15 mouse cellular contexts compared by ENCODE assay signal in the genomic region with DNA sequence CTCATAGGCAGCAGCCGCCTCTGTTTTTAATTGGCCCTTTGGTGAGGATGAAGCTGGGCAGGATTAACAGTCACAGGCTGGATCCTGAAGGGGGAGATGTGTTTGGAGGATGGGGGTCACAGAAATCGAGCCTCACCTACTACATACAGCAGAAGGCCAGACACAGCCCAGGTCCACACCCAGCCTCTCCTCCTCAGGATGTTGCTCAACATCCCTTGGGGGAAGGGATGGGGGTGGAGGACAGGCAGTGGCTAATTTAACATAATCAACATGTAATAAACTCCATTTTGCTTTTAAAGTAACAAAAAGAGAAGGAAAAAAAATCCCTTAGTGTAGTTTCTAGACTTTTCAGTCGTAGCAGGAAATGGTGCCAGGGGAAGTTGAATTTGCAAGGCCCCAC.
DNase-seq lines count a peak whose midpoint lies in the region; ATAC-seq lines count a peak whose summit lies in the region.
"Had no signal": no experiment of that assay in that cellular context is flagged by ENCODE, and none has a peak within 500 bp of the region (broad histone marks: within the 10 kb centered on the region; RNA-seq: fewer than 3 reads in every experiment).

No protein-coding gene starts in this region.

- no peak for ATAC-seq in heart, embryonic 11.5 days (replicated peaks; ENCODE audit: insufficient number of reproducible peaks, low FRiP score, low TSS enrichment)
- ATAC-seq in intestine, embryonic 15.5 days: no peak
- ATAC-seq: forebrain, embryonic 13.5 days; midbrain, embryonic 16.5 days had no signal

- no peaks in the 10 kb centered on the region for H3K27me3 ChIP-seq in heart, embryonic 11.5 days (ENCODE audit: control insufficient read depth, insufficient read depth, low read length)
- H3K27me3 ChIP-seq in intestine, embryonic 15.5 days (replicated peaks): no peaks in the 10 kb centered on the region
- H3K27me3 ChIP-seq: forebrain, embryonic 13.5 days; heart, embryonic 15.5 days; liver, embryonic 15.5 days; stomach, embryonic 15.5 days had no signal

- intact Hi-C loops in gastrocnemius, postnatal 14 days (cut with DNase I; ENCODE audit: low total_unique reads): no loop called here

- no peaks in the 10 kb centered on the region for H3K36me3 ChIP-seq in heart, embryonic 11.5 days (ENCODE audit: control insufficient read depth, insufficient read depth, low read length)
- H3K36me3 ChIP-seq in intestine, embryonic 15.5 days: no peaks in the 10 kb centered on the region
- H3K36me3 ChIP-seq: heart, embryonic 15.5 days; liver, embryonic 15.5 days; stomach, embryonic 15.5 days had no signal

- peak; percentile 40 for DNase-seq in heart, adult 8-10 months (ENCODE audit: low spot score)
- peak; percentile 18 to 31 for DNase-seq in B cell, adult 2 months
- peak; percentile 31 for DNase-seq in gastrocnemius, postnatal 14 days
- DNase-seq in lung, postnatal 36 days: peak; percentile 41
- no peak for DNase-seq in layer of hippocampus, adult 8-10 months (ENCODE audit: low spot score in 2 of 2)
- DNase-seq in right cerebral cortex, adult 18-20 months: no peak
- DNase-seq: cerebellum, adult 11-12 months; kidney, adult 9 months had no signal

- no peaks in the 10 kb centered on the region for H3K4me1 ChIP-seq in heart, embryonic 11.5 days (ENCODE audit: control insufficient read depth, insufficient read depth, low read length)
- no peaks in the 10 kb centered on the region for H3K4me1 ChIP-seq in intestine, embryonic 15.5 days (replicated peaks)
- H3K4me1 ChIP-seq: forebrain, embryonic 13.5 days; liver, embryonic 15.5 days; stomach, embryonic 15.5 days had no signal

- H3K9me3 ChIP-seq in heart, embryonic 11.5 days (replicated peaks; ENCODE audit: control insufficient read depth, low read length): no peaks in the 10 kb centered on the region
- H3K9me3 ChIP-seq in intestine, embryonic 15.5 days: no peaks in the 10 kb centered on the region
- H3K9me3 ChIP-seq: forebrain, embryonic 13.5 days; heart, embryonic 15.5 days; liver, embryonic 15.5 days; stomach, embryonic 15.5 days had no signal

- H3K9ac ChIP-seq in heart, embryonic 11.5 days (ENCODE audit: low read depth, low read length): no peak overlapping the region
- H3K9ac ChIP-seq in intestine, embryonic 15.5 days: no peak overlapping the region
- H3K9ac ChIP-seq: forebrain, embryonic 13.5 days; heart, embryonic 15.5 days; liver, embryonic 15.5 days; stomach, embryonic 15.5 days had no signal

- H3K4me2 ChIP-seq in heart, embryonic 11.5 days: no peak overlapping the region
- no peak overlapping the region for H3K4me2 ChIP-seq in intestine, embryonic 15.5 days (replicated peaks)
- H3K4me2 ChIP-seq: forebrain, embryonic 13.5 days; heart, embryonic 15.5 days; liver, embryonic 15.5 days; stomach, embryonic 15.5 days had no signal

- whole genome bisulfite sequencing in heart, embryonic 11.5 days (ENCODE audit: insufficient replicate concordance): 51% methylated on average over 3 of the region's 3 CpGs
- 55% methylated on average over 3 of the region's 3 CpGs for WGBS in intestine, embryonic 15.5 days

- H3K4me3 ChIP-seq in heart, embryonic 11.5 days (ENCODE audit: low read depth, low read length): no peak overlapping the region
- H3K4me3 ChIP-seq in intestine, embryonic 15.5 days (replicated peaks): no peak overlapping the region
- H3K4me3 ChIP-seq: forebrain, embryonic 13.5 days; heart, embryonic 15.5 days; liver, embryonic 15.5 days; stomach, embryonic 15.5 days had no signal

- no peak overlapping the region for H3K27ac ChIP-seq in heart, embryonic 11.5 days (ENCODE audit: low read depth, low read length)
- H3K27ac ChIP-seq in intestine, embryonic 15.5 days: no peak overlapping the region
- H3K27ac ChIP-seq: forebrain, embryonic 13.5 days; heart, embryonic 15.5 days; liver, embryonic 15.5 days; stomach, embryonic 15.5 days had no signal

Comparison
In these comparisons a context has a peak if more than half of its experiments do, and no peak if none do; other contexts are left out.
1. DNase-seq: peak in heart, adult 8-10 months (single experiment), B cell, adult 2 months (2 of 2), gastrocnemius, postnatal 14 days (single experiment) and lung, postnatal 36 days (single experiment); none in layer of hippocampus, adult 8-10 months (0 of 2) and right cerebral cortex, adult 18-20 months (single experiment).